Mouse (Mus musculus): ENCODE data around the gene Olfr798. TPM values are rescaled to one million over a fixed set of nuclear protein-coding genes. Genes with fewer than 3 reads are reported as not detected.

Olfr798 gene
- not detected for total RNA-seq (2021)

DNA sequence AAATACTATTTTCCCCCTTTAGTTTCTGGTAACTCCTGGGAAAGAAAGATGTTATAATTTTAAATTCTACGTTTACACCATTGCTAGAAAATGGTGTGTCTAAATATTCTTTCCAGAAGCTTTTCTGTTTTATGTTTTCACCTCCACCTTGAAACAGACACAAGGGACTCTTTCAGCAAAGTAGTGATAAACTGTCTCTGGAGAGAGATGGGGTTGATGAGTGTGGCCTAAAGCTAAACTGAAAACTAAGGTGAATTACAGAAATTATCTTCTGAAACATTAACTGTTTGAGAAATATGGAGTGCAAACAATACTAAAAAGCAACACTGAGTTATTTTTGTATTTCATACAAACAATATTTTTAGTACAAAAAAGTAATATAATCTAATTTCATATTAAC lies at the start of gene Olfr798:
Gene Olfr798, minus strand, starts transcription at position 101 of the 400 bp plus-strand sequence.
- intact Hi-C loops (cut with DNase I): no loop called here
- DNase-seq (ENCODE audit: low spot score in 2 of 2): no peak

DNA sequence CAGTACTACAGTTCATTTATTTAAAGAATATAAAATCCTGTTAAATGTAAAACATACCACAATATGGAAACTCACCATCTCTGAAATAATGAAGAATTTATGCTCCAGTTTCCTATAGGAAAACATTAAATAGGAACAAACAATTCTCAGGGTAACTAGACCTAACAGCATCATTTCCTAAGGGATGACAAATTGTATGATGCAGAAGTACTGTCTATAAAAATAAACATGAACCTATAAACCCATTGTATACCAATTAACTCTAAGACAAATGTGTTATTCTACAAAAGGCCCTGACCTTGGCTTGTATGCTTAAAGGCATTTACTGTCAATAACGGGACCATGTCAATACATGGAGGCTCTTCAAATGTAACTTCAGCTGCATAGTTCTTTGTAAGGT lies 46.0 kb upstream of the Olfr798 start, which contains the start of gene Olfr801:
Gene Olfr801, minus strand, starts transcription at position 101 of the 400 bp plus-strand sequence.
- DNase-seq (ENCODE audit: low spot score in 2 of 2): no peak
- intact Hi-C loops (cut with DNase I): no loop called here

DNA sequence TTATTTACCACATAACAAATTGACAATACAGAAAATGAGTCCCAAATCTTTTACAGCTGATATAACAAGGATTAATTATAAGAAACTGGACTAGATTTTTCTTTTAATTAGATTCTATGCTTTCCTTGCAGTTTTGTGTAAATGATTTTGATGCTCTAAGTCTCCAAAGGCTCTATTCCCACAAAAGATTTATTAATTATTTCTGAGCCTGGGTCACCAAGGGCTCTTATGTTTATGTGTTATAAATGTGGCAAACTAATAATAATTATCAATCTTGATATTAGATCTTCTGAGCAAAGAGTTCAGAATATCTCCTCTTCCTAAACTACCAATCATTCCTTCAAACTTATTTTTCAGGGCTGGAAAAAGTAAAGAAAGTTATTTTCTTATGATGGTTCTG lies 29.7 kb upstream of the Olfr798 start, which contains the start of gene Olfr800:
Gene Olfr800, plus strand, starts transcription at position 301 of the 400 bp plus-strand sequence.
- no peak for DNase-seq (ENCODE audit: low spot score in 2 of 2)
- intact Hi-C loops (cut with DNase I): no loop called here

DNA sequence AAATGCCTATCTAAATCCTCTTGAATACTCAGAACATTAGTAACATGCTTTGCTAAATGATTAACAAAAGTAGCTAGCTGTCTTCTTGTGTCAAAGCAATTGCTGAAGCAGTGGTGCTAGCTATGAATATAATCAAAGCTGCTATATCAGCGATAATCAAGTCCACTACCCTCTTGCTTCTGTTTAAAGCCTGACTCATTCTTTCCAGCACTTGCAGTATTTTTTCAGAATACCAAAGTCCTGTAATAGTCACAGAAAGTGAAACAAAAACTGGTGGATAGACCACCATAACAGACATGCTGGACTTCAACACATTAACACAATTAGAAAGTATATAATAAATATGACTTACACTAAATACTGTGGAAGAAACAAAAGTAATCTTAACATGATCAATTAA lies 24.0 kb upstream of the Olfr798 start:
- DNase-seq (ENCODE audit: low spot score in 2 of 2): no peak
- intact Hi-C loops (cut with DNase I): no loop called here

DNA sequence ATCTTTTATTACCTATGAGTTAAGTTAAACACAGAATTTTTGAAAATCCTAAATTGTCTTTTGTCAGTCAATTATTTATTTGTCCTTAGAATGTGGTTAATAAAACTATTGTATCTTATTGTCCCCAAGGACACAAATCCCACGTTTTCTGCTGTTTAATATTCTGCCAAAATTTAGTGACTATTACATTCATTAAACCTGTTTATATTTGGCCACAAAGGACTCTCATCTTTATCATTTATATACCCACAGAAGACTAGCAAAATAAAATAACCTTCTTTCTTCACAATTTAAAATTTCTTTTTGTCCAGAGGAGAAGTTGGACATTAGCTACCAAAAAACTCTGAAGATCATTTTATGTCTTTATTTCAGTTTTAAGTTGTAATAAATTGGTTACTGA lies 9.4 kb upstream of the Olfr798 start, which contains the start of gene Olfr799:
Gene Olfr799, plus strand, starts transcription at position 301 of the 400 bp plus-strand sequence.
- intact Hi-C loops (cut with DNase I): no loop called here
- DNase-seq (ENCODE audit: low spot score in 2 of 2): no peak

DNA sequence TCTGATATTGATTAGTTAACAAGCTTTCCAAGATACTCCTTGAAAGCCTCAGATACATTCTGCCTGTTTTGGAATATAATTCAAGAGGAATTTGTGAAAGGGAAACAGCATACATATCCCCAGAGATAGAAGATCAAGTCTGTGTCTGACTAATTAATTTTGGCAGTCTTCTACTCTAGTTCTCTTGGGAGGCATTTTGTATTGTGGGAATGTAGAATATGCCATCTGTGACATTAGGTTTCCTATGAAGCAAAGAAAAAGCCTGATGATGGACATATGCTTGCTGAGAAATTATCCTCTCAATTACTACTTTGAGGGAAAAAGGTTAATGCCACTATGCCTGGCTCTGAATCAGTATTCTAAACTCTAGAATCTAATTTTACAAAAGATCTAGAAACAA lies 4.5 kb downstream of the Olfr798 start:
- intact Hi-C loops (cut with DNase I): no loop called here

DNA sequence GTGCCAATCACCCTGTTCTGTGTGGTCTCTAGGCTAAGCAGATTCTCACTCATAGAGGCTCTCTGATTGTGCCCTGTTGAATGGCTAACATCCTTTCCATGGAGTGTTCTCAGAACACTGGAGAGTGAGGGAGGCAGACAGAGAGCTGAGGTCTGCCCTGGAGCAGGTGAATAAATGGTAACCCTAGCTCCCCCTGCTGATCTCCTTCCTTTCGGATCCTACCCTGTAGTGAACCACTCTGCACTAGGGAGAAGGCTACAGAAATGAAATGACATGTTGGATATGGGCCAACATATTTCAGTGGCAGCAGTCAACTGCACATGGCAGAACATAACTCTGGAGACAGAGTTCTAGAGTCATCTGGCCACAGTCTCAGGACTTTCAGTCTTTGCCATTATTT lies 6.0 kb downstream of the Olfr798 start:
- intact Hi-C loops (cut with DNase I): no loop called here
- no peak for DNase-seq (ENCODE audit: low spot score in 2 of 2)

More for the DNA sequence above, 4.5 kb downstream of the Olfr798 start:
- DNase-seq (ENCODE audit: low spot score in 2 of 2): no peak

DNA sequence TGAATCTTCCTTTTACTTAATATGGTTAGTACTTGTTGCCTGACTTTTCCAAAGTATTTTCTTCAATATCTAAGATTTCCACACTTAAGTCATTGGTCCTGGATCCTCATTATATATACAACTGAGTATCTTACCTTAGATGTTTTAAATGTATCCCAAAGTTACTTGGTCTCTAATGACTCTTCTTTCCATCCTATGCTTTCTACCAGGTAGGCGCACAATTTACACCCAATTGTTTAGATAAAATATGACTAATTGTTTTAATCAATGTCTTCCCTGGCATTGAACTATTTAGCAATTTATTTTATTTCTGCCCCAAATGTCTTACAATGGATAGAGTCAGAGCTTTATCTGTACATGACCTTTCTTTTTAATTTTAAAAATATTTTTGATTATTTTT lies 15.3 kb downstream of the Olfr798 start, which contains the start of gene Olfr796:
Gene Olfr796, minus strand, starts transcription at position 101 of the 400 bp plus-strand sequence.
- DNase-seq (ENCODE audit: low spot score in 2 of 2): no peak
- intact Hi-C loops (cut with DNase I): no loop called here

DNA sequence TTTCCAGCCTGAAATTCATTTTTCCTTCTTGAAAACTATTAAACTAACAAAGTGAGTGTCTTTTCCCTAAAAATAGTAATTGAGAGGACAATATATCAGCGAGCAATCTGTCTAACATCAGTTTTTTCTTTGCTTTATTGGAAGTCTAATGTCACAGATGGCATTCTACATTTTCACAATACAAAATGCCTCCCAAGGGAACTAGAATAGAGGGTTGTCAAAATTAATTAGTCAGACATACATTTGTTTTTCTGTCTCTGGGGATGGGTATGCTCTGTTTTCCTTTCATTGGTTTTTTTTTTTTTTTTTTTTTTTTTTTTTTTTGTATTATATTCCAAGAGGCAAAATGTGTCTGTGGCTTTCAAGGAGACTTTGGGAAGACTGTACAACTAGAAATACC lies 50.7 kb downstream of the Olfr798 start:
- intact Hi-C loops (cut with DNase I): no loop called here
- DNase-seq (ENCODE audit: low spot score in 2 of 2): no peak

Small RNA genes within 50 kb of the gene (microRNA-seq; reads per million reads assigned to microRNA genes)
- gene Gm23252: 0 reads per million in 2 experiments

Other genes starting within 250 kb of the Olfr798 start
- under 1 TPM in 1 of 2 experiments, not detected in 1; 0.23 TPM for gene Olfr784, start 243.9 kb downstream of the Olfr798 start, total RNA-seq (2021)
- not detected for gene Olfr785, start 222.5 kb downstream of the Olfr798 start, total RNA-seq (2021)
- not detected for gene Olfr786, start 200.6 kb downstream of the Olfr798 start, total RNA-seq (2021)
- gene Olfr787, start 166.1 kb downstream of the Olfr798 start, total RNA-seq (2021): not detected
- gene Olfr788, start 156.9 kb downstream of the Olfr798 start, total RNA-seq (2021): not detected
- gene Olfr789, start 143.2 kb downstream of the Olfr798 start, total RNA-seq (2021): not detected
- gene Olfr790, start 129.4 kb downstream of the Olfr798 start, total RNA-seq (2021): not detected
- gene Olfr791, start 106.1 kb downstream of the Olfr798 start, total RNA-seq (2021): not detected
- not detected for gene Olfr792, start 88.8 kb downstream of the Olfr798 start, total RNA-seq (2021)
- gene Olfr794, start 60.3 kb downstream of the Olfr798 start, total RNA-seq (2021): not detected
- not detected for gene Olfr796, start 15.4 kb downstream of the Olfr798 start, total RNA-seq (2021)
- not detected for gene Olfr799, start 9.6 kb upstream of the Olfr798 start, total RNA-seq (2021)
- gene Olfr800, start 29.8 kb upstream of the Olfr798 start, total RNA-seq (2021): not detected
- not detected for gene Olfr801, start 45.9 kb upstream of the Olfr798 start, total RNA-seq (2021)
- gene Olfr802, start 60.2 kb upstream of the Olfr798 start, total RNA-seq (2021): under 1 TPM; 0.14 to 0.21 TPM
- not detected for gene Olfr803, start 66.4 kb upstream of the Olfr798 start, total RNA-seq (2021)
- gene Olfr804, start 75.3 kb upstream of the Olfr798 start, total RNA-seq (2021): not detected
- not detected for gene Olfr805, start 101.4 kb upstream of the Olfr798 start, total RNA-seq (2021)
- gene Olfr806, start 114.0 kb upstream of the Olfr798 start, total RNA-seq (2021): not detected
- gene Olfr807, start 129.9 kb upstream of the Olfr798 start, total RNA-seq (2021): not detected
- not detected for gene Olfr808, start 137.5 kb upstream of the Olfr798 start, total RNA-seq (2021)
- not detected for gene Olfr809, start 146.7 kb upstream of the Olfr798 start, total RNA-seq (2021)
- not detected for gene Olfr810, start 167.0 kb upstream of the Olfr798 start, total RNA-seq (2021)
- gene Olfr811, start 176.5 kb upstream of the Olfr798 start, total RNA-seq (2021): not detected
- not detected for gene Olfr812, start 218.2 kb upstream of the Olfr798 start, total RNA-seq (2021)
- gene Olfr813, start 227.4 kb upstream of the Olfr798 start, total RNA-seq (2021): not detected